Mouse (Mus musculus): Measurements from ENCODE around the gene Gnmt.

The Gnmt gene

GRCm38 (mm10) chr17:46702100-46702499 lies 26.9 kb downstream of the Gnmt start:
- DNase-seq = peak; percentile 24

DNA sequence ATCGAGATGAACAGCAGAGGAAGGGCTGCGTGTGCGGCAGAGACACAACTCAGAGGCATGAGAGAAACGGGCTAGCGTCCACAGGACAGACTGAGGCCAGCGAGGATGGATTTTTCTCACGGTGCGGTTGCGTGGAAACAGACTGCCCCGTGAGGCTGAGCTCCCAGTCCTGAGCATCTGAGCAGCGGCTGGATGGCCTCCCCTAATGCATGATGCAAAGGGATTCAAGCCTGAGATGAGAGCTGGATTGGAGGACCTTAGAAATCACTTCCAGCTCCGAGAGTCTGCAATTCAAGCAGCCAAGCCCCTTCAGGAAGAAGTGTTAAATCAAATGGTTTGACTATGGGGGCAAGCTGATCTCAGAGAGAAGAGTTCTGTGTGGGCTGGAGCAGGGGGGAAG lies 27.5 kb downstream of the Gnmt start:
- no peak for DNase-seq

GRCm38 (mm10) chr17:46699912-46700311 lies 29.1 kb downstream of the Gnmt start:
- no peak for DNase-seq

DNA sequence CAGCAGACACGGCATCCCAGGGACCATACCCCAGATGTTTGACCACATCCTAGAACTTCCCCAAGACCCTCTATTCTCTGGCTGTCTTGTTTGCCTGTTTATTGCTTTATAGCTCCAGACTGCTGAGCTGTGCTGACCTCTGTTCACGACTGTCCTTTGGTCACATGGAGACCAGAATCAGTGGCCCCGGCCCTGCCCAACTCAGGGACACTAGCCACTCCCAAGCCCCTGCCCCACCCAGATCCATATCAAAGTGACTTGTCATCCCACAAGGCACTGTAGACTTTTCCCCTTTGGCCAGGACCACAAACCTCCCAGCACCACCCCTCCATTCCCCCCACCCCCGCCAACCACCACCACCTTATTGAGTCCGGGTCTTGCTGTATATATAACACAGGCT lies 29.7 kb downstream of the Gnmt start:
- no peak for DNase-seq

DNA sequence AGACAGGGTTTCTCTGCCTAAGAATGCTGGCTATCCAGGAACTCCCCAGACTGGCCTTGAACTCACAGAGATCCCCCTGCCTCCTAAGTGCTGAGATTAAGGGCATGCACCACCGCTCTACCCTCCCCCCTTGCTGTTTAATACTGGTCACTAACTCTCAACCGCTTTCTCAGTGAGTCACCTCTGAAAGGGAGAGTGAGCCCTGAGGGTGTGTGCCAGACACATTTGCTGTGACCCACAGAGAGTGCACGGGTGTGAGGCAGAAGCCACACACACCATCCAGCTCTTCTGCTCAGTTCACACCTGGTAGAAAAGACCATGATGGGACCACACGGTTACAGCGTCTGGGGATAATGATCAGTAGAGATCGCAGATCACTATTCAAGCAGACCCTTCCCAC lies 30.5 kb downstream of the Gnmt start:
- no peak for DNase-seq

DNA sequence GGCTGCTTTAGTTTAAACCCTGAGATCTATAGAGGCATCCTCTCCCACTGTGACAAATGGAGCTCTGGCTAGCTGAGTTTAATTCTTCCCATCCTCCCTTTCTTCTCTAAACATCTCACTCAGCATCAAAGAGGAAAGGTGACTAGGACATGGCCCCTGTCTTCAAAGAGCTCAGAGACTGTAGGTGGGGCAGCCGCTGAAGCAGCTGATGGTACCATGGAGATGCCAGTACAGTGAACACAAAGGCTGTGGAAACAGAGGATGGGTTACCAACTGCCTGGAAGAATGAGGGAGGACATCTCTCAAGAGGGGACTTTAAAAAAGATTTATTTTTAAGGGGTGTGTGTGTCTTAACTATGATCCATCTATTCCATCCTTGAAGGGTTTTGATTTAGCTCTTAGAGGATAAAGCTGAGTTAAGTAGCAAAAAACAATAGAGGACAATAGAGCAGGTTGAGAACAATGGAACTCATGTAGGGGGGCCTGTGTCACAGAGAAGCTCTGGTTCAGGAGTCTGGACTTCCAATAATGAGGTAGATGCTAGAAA lies 34.4 kb downstream of the Gnmt start:
- DNase-seq = no peak

- no peak for DNase-seq
These were observed 37.6 kb downstream of the Gnmt start for GRCm38 (mm10) chr17:46691390-46691789.

GRCm38 (mm10) chr17:46690665-46691064 lies 38.3 kb downstream of the Gnmt start:
- no peak for DNase-seq

DNA sequence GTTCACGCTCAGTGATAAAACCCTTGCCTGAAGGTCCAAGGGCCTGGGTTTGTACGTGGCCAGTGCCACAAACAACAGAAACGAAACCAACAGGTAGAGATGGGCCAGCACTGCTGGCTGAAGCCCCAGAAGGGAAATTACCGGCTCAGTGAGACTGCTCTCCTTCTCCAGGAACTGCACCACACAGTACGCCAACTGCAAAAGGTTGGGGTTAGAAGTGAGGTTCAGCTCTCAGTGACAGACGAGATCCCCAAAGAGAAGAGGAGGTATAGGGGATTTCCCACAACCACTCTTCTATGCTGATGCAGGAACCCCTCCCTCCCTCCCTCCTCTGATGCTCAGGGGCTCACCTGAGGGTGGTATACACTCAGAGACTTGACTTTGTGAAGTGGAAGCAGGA lies 43.1 kb downstream of the Gnmt start:
- no peak for DNase-seq

GRCm38 (mm10) chr17:46682654-46683389 lies 46.1 kb downstream of the Gnmt start:
- DNase-seq = no peak

DNA sequence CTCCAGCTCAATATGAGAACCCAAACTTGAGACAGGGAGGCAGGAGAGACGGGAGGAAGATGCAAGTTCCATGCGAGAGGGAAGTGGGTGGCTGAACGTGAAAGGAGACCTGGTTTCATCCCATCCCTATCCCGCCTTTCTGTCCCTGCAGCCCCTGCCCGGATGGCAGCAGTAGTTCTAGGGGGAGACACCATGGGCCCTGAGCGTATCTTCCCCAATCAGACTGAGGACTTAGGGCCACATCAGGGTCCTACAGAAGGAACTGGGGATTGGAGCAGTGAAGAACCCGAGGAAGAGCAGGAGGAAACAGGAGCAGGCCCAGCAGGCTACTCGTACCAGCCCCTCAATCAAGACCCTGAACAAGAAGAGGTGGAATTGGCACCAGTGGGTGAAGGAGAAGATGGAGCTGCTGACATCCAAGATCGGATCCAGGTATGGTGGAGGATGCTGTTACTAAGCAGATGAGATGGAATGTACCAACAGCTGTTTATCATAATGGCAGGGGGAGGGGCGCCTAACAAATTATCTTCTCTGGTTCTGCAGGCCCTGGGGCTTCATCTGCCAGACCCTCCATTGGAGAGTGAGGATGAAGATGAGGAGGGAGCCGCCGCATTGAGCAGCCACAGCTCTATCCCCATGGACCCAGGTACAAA lies 47.4 kb downstream of the Gnmt start:
- no peak for DNase-seq

DNA sequence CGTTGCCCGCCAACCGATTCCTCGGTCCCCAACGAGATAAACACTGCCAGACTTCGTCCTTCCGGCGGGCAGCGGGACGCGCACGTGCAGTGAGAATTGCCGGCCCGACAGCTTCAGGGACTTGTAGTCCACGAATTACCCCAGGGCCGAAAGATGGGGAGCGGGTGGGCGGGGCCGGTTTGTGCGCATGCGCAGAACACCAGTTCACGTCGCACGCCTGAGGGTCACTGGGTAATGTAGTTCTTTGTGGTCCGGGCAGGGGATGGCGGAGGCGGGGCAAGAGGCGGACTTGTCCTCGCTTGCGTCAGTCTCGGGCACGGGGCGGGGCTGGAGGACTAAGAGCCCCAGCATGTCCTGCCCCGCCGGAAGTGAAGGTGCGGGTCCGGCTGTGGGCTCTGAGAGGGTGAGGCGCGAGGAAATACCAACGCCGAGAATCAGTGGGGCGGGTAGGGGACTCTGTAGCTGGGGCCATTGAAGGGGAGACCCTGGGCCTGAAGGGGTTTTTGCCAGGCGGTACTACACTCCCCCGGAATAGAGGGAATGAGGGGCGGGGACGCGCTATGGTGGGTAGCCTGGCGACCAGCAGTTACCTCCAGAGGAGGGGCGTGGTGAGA lies 48.1 kb downstream of the Gnmt start, which contains the start of gene Klhdc3:
Gene Klhdc3, minus strand, starts transcription at position 155 of the 614 bp plus-strand sequence.
- peak; percentile 99 for DNase-seq

- DNase-seq = peak; percentile 73
These were observed 48.9 kb downstream of the Gnmt start for GRCm38 (mm10) chr17:46679843-46680759.

- DNase-seq = no peak
These were observed 50.1 kb downstream of the Gnmt start for GRCm38 (mm10) chr17:46678911-46679310.

- no peak for DNase-seq
These were observed 50.6 kb downstream of the Gnmt start, which contains the start of gene Mea1 for GRCm38 (mm10) chr17:46678416-46678815. Gene Mea1, plus strand, starts transcription at chr17:46678793.
